Mouse (Mus musculus) stomach, embryonic 16.5 days (tissue): ENCODE data around the gene Taf3. TPM values are rescaled to one million over a fixed set of nuclear protein-coding genes. Genes with fewer than 3 reads are reported as not detected.

ENCODE experiments used
- ATAC-seq: fragments of 200-750 bp; cut with Nextera tagmentation; 2 replicates; pipeline ENCODE4 v1.8.0; 2017; ENCODE audit warnings: moderate number of reproducible peaks, moderate TSS enrichment; ENCODE audit not compliant: insufficient read depth, low FRiP score
- H3K27ac ChIP-seq: fragments of 300-500 bp; sonication (generic); 2 replicates; pipeline ENCODE4 v1.5.1; 2014; ENCODE audit warnings: low read length
- H3K27me3 ChIP-seq: fragments of 300-500 bp; sonication (generic); 2 replicates; pipeline ENCODE4 v1.6.1; 2014; ENCODE audit warnings: low read length, control low read depth, mixed read lengths; ENCODE audit not compliant: control insufficient read depth, insufficient read depth
- H3K36me3 ChIP-seq: fragments of 300-500 bp; sonication (generic); 2 replicates; pipeline ENCODE4 v1.6.1; 2014; ENCODE audit warnings: low read length; ENCODE audit not compliant: control insufficient read depth, insufficient read depth
- H3K4me1 ChIP-seq: fragments of 300-500 bp; sonication (generic); 2 replicates; pipeline ENCODE4 v1.6.1; 2014; ENCODE audit warnings: low read length, control low read depth, mixed read lengths; ENCODE audit not compliant: control insufficient read depth, insufficient read depth
- H3K4me2 ChIP-seq: fragments of 300-500 bp; sonication (generic); 2 replicates; pipeline ENCODE4 v1.6.1; 2014; ENCODE audit warnings: low read depth, low read length, mixed read lengths
- H3K4me3 ChIP-seq: fragments of 300-500 bp; sonication (generic); replicated peaks from 2 replicates; pipeline ENCODE4 v1.5.1; 2014; ENCODE audit warnings: mild to moderate bottlenecking, low read length
- H3K9ac ChIP-seq: fragments of 300-500 bp; sonication (generic); 2 replicates; pipeline ENCODE4 v1.6.1; 2014; ENCODE audit warnings: low read length
- H3K9me3 ChIP-seq: fragments of 300-500 bp; sonication (generic); replicated peaks from 2 replicates; pipeline ENCODE4 v1.6.1; 2016; ENCODE audit warnings: low read length, control low read depth; ENCODE audit not compliant: control insufficient read depth
- WGBS: fragments of 180-500 bp; shearing (Covaris S2); extraction: QIAGEN DNeasy Blood & Tissue Kit; methylation state at CpG from one replicate; pipeline ENCODE4 v1.1.7; 2014; 5-methylcytosine and 5-hydroxymethylcytosine counted together
- polyA plus RNA-seq: library from polyadenylated mRNA; unstranded; fragments of >200 nt; fragmentation: Nextera tagmentation; extraction: Ambion mirVana; gene quantifications from 2 replicates; pipeline ENCODE4 v1.2.1, GENCODE M21; 2015

Taf3 gene
- polyA plus RNA-seq, 1 experiment from 2014 or later = 9.8 TPM

DNA sequence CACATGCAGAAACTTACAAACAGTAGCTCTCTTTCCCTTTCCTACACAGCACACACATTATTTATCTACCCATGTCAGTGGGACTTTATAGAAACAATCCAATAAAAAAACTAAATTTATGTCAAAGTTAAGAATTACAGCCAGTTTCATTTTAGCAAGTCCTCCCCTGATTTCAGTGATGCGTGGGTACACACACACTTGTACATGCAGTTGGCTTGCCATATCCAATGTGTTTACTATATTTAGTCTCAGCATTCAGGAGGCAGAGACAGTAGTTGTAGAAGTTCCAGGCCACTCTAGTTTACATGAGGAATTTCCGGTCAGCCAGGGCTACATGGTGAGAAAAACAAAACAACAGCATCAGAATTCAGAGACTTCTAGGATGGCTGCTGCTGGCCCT is 46.8 kb downstream of the Taf3 start:
- Histone ChIP-seq H3K27me3 (no peaks in the 10 kb centered on the region), H3K27ac (no peak overlapping the region), H3K4me3 (no peak overlapping the region), H3K9ac (no peak overlapping the region), H3K36me3 (no peaks in the 10 kb centered on the region), H3K9me3 (no peaks in the 10 kb centered on the region), H3K4me1 (no peaks in the 10 kb centered on the region), H3K4me2 (no peak overlapping the region)
- 80% methylated on average over 2 of the region's 2 CpGs for WGBS
- no peak for ATAC-seq

DNA sequence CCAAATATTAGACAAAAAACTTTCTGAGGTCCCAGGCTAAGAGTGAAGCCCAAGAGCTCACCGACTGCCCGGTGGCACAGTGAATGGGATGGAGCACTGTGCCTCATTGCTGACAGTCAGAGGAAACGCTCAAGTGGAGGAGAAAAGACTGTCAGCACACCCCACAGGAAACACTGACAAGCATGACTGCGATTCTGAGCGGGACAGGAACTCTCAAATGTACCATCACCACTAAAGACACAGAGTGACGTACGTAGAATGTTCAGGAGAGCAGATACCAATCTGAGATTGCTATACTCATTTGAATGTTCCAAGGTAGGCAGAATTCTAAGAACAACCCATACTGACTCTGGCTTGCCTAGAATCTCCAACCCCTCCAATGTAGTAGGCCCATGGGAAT is 50.9 kb downstream of the Taf3 start:
- Histone ChIP-seq H3K4me3 (no peak overlapping the region), H3K36me3 (no peaks in the 10 kb centered on the region), H3K4me1 (no peaks in the 10 kb centered on the region), H3K4me2 (no peak overlapping the region), H3K9ac (no peak overlapping the region), H3K27me3 (no peaks in the 10 kb centered on the region), H3K9me3 (no peaks in the 10 kb centered on the region), H3K27ac (no peak overlapping the region)
- 82% methylated on average over 7 of the region's 7 CpGs for WGBS
- ATAC-seq = no peak

DNA sequence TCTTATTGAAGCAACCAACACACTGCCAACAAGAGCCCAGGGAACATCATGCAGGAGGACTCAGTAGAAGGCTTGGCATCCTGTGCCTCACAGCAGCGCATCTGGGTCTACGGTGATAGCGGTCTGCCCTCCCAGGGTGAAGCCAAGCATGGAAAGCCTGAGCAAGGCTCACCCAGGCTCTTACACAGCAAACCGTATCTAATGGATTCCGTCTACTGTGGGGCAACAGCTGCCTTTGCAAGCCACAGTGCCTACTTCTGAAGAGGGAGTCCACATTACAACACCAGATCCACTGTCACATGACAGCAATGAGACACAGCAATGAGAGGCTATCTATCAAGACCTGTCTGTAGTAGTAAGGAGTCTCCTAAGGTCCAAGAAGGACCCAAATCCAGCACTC is 52.3 kb downstream of the Taf3 start:
- H3K36me3 ChIP-seq = no peaks in the 10 kb centered on the region
- H3K4me2 ChIP-seq = no peak overlapping the region
- H3K4me3 ChIP-seq = no peak overlapping the region
- WGBS = 92% methylated on average over 5 of the region's 5 CpGs
- H3K27ac ChIP-seq = no peak overlapping the region
- no peaks in the 10 kb centered on the region for H3K4me1 ChIP-seq
- ATAC-seq = no peak
- H3K9me3 ChIP-seq = no peaks in the 10 kb centered on the region
- H3K27me3 ChIP-seq = no peaks in the 10 kb centered on the region
- no peak overlapping the region for H3K9ac ChIP-seq

DNA sequence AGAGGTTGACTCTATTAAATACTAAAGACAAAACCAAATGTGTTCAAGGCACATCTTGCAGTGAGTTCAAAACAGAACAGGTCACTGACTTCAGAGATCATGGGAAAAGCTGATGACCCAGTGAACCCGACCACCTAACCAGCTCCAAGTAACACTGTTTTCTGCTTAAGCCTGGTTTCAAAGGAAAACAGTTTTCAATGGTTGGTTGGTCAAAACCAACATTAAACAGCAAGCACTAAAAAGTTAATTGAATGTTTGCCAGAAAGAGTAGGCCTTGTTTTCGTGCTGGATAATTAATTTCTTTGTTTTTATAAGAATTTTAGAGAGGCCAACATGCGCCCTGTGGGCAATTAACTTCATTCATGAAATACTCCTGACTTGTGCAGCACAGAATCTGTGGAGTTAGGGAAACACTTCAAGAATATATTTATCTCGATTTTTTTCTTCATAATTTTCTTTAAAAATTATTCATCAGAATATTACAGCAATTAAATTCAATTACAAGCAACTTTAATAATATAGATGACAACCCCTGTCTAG is 57.6 kb downstream of the Taf3 start:
- Histone ChIP-seq H3K9ac (no peak overlapping the region), H3K4me3 (no peak overlapping the region), H3K36me3 (no peaks in the 10 kb centered on the region), H3K4me2 (no peak overlapping the region), H3K27ac (no peak overlapping the region), H3K9me3 (no peaks in the 10 kb centered on the region), H3K27me3 (no peaks in the 10 kb centered on the region), H3K4me1 (0 out of 2 replicates have a peak, but pooled peaks cover 5% of the 10 kb centered on the region)
- 58% methylated on average over 4 of the region's 4 CpGs for WGBS
- ATAC-seq = no peak

DNA sequence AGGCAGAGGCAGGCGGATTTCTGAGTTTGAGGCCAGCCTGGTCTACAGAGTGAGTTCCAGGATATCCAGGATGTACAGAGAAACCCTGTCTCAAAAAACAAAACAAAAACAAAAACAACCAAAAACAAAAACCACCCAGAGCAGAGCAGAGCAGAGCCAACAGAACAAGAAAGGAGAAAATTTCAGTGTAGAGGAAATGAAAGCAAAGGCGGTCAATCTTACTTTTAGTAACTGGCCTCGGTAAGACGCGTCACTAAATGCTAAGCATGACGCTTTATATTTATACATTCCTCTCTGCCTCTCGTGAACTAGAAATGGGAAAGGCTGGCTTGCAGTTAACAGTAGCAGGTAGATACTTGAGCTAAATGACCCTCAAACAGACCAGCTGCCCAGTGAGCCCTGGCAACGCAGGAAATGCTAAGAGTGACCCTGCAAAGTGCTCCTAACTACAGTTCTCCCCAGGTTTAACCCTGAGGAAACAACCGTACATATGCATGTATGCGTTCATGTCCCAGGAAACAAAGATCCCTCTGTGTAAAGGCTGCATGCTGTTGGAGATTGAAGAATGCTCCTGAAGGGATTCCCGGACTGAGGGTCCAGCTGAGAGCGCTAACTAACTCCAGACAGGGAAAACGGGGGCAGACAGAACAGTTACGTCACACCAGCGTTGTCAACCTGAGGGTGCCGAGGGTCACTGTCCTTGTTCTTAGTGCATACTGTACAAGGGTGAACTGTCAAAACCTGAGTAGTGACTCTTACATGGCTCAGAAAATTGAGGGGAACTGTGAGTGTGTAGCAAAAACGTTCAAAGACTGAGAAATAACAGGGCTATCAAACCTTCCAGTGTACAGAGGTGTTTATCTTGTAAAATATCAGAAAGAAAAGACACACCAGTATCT is 58.5 kb downstream of the Taf3 start:
- no peak overlapping the region for H3K9ac ChIP-seq
- 0 out of 2 replicates have a peak, but pooled peaks cover 5% of the 10 kb centered on the region for H3K4me1 ChIP-seq
- H3K36me3 ChIP-seq = no peaks in the 10 kb centered on the region
- no peaks in the 10 kb centered on the region for H3K9me3 ChIP-seq
- H3K4me3 ChIP-seq = no peak overlapping the region
- no peak overlapping the region for H3K4me2 ChIP-seq
- no peak for ATAC-seq
- 72% methylated on average over 17 of the region's 17 CpGs for WGBS
- no peaks in the 10 kb centered on the region for H3K27me3 ChIP-seq
- no peak overlapping the region for H3K27ac ChIP-seq

DNA sequence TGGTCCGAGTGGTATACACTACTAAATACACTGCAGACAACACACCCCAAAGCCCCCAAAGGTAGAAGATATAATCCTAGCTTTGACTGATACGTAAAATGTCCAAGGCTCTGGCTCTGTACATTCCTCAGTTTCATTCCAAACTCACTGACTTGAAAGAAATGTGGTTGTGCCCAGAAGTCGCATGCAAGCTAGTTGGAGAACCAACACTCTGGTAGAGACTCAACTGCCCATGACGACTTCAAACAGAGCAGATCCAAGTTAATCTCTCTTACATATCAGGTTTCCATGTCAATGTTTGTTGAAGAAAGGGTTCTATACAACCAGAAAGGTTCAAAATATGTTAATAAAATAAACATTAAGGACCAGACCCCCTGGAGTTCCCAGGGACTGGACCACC is 60.1 kb downstream of the Taf3 start:
- no peak overlapping the region for H3K27ac ChIP-seq
- no peaks in the 10 kb centered on the region for H3K27me3 ChIP-seq
- H3K4me1 ChIP-seq = 0 out of 2 replicates have a peak, but pooled peaks cover 9% of the 10 kb centered on the region
- WGBS = 81% methylated on average over 4 of the region's 4 CpGs
- H3K4me3 ChIP-seq = no peak overlapping the region
- no peak overlapping the region for H3K4me2 ChIP-seq
- ATAC-seq = no peak
- no peak overlapping the region for H3K9ac ChIP-seq
- H3K36me3 ChIP-seq = no peaks in the 10 kb centered on the region
- no peaks in the 10 kb centered on the region for H3K9me3 ChIP-seq

DNA sequence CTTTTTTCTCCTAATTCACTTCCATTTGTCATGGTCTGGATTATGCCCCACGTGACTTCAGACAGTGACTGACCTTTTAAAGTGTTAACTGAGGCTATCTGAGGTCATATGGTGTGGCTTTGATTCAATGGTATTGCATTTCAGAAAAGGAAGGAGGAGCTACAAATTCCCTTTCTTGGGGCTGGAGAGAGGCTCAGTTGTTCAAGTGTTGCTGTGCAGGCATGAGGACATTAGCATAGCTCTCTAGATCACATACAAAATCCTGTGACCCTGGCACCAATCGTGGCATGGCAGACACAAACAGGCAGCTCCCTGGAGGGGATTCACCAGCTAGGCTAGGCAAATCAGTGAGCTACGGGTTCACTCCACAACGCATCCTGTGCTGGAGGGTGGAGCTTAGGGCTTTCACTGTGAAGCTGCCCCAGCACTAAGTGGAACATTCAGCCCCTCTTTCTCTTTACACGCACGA is 62.4 kb downstream of the Taf3 start:
- Histone ChIP-seq H3K27ac (no peak overlapping the region), H3K36me3 (no peaks in the 10 kb centered on the region), H3K27me3 (no peaks in the 10 kb centered on the region), H3K9ac (no peak overlapping the region), H3K4me2 (no peak overlapping the region), H3K4me1 (peaks cover 10% of the 10 kb centered on the region; the same call in 1 of the 2 replicates), H3K9me3 (no peaks in the 10 kb centered on the region), H3K4me3 (no peak overlapping the region)
- WGBS = 9% methylated on average over 6 of the region's 6 CpGs
- ATAC-seq = no peak

DNA sequence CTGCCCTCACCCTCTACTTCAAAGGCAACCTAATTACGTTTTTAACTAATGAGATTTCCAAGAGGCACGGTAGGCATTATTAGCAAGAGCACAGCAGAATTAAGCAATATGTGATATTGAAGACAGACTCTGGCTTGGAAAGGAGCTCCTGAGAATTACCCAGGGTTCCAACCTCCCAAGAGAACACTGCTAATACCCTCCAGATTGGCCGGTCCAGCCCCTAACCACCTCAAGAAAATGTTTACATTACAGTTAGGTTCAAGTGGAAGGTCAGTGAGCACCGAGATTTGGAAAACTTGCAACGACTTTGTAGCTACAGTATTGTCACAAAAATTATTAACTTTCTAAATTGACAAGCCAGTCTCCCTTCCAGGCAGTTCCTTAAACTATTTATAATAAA is 66.0 kb downstream of the Taf3 start:
- Histone ChIP-seq H3K4me2 (no peak overlapping the region), H3K9me3 (no peaks in the 10 kb centered on the region), H3K9ac (no peak overlapping the region), H3K36me3 (no peaks in the 10 kb centered on the region), H3K27ac (no peak overlapping the region), H3K27me3 (no peaks in the 10 kb centered on the region), H3K4me1 (peaks cover 10% of the 10 kb centered on the region; the same call in 1 of the 2 replicates), H3K4me3 (no peak overlapping the region)
- no peak for ATAC-seq
- WGBS = 17% methylated on average over 5 of the region's 5 CpGs

DNA sequence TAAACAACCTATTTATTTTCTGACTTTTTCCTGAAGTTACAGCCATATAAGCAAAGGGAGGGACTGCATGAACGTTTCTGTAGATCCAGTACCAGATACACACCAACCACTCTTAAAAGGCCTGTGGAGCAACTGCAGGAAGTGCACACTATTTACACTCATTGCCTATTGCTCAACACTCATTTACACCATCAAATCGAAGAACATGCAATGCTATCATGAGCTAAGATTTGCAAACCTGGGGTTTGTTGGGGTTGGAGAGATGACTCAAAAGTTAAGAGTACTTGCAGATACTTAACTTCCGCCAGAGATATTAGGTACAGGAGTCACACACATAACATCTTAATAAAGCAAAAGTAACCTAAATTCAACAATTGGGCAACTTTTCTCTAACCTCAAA is 76.5 kb downstream of the Taf3 start:
- H3K27me3 ChIP-seq = no peaks in the 10 kb centered on the region
- ATAC-seq = no peak
- WGBS = 64% methylated on average over 3 of the region's 3 CpGs
- no peak overlapping the region for H3K4me2 ChIP-seq
- no peak overlapping the region for H3K9ac ChIP-seq
- no peaks in the 10 kb centered on the region for H3K36me3 ChIP-seq
- no peak overlapping the region for H3K4me3 ChIP-seq
- no peaks in the 10 kb centered on the region for H3K9me3 ChIP-seq
- no peaks in the 10 kb centered on the region for H3K4me1 ChIP-seq
- H3K27ac ChIP-seq = no peak overlapping the region
